In the genomic region with DNA sequence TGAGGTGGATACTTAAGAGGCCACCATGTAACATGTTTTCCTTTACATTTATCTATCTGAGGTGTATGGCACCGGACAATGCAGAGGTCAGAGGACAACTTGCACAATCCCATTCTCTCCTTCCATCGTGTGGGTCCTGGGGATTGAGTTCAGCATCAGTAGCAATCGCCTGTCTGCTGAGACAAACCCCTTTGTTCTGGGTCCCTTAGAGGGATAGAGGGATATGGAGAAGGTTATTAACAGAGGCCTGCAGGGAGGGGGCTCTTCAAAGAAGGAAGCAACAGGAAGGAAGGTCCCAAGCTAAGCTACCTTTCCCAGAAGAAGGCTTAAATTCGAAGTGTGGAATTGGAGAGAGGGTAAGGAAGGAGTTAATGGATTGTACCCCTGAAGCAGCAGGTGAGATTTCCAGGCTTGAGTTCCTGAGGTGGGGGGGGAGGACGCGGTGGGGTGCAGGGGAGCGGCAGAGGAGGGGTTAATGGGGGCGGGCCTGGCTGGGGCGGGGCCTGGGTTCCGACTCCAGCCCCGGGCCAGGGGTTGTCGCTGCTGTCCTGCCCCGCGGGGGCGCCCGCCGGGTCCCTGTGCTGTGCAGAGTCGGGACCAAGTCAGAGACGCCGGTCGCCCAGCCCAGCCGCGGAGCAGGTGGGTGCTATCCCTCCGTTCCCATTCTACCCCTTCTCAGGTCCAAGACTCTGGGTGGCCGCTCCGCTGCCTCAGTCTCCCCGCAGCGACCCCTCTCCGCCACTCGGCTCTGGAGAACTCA, we compare ENCODE assay signal across 7 mouse cellular contexts. TPM values are rescaled to one million over a fixed set of nuclear protein-coding genes. Genes with fewer than 3 reads are reported as not detected.
DNase-seq lines count a peak whose midpoint lies in the region; ATAC-seq and TF ChIP-seq lines count a peak whose summit lies in the region.

A gene (plus strand): TSS at position 543 of the 760 bp plus-strand sequence.

- no peak for TF ChIP-seq CTCF in ES-Bruce4 (IDR thresholded peaks at IDR 0.05; ENCODE audit: low read depth, low read length)
- peak; percentile 43 for TF ChIP-seq CTCF in intestine, postnatal 0 days (IDR thresholded peaks at IDR 0.05; ENCODE audit: low read depth)

- no peak within 1 kb of the TSS for H3K27ac ChIP-seq in ES-Bruce4 (ENCODE audit: insufficient read depth, low read length)
- no peak within 1 kb of the TSS for H3K27ac ChIP-seq in intestine, postnatal 0 days (ENCODE audit: low read depth, low read length)
- no peak within 1 kb of the TSS for H3K27ac ChIP-seq in stomach, embryonic 16.5 days (ENCODE audit: low read length)

- TF ChIP-seq POLR2A in ES-Bruce4 (IDR thresholded peaks at IDR 0.05; ENCODE audit: insufficient read depth, low read length), result no peak

- peak; percentile 79 for DNase-seq in ZHBTc4 (ENCODE audit: low read depth, low spot score)
- no peak for DNase-seq in gonadal fat pad, adult 2 months (ENCODE audit: low read depth)
- DNase-seq in lung, postnatal 10 days, result peak; percentile 65
- no peak for DNase-seq in urinary bladder, adult 18-20 months (ENCODE audit: low spot score in 2 of 2)

- peak within 1 kb of the TSS; percentile 82 for H3K4me3 ChIP-seq in ES-Bruce4 (ENCODE audit: low read depth, low read length)
- peak within 1 kb of the TSS; percentile 44 for H3K4me3 ChIP-seq in intestine, postnatal 0 days (ENCODE audit: low read depth, low read length)
- peak within 1 kb of the TSS; percentile 53 for H3K4me3 ChIP-seq in stomach, embryonic 16.5 days (replicated peaks; ENCODE audit: low read length)

- H3K27me3 ChIP-seq in ES-Bruce4 (ENCODE audit: control insufficient read depth, insufficient read depth, low read length, poor library complexity, severe bottlenecking), result no peaks in the 10 kb centered on the region
- 0 out of 2 replicates have a peak, but pooled peaks cover 7% of the 10 kb centered on the region for H3K27me3 ChIP-seq in intestine, postnatal 0 days (replicated peaks; ENCODE audit: control insufficient read depth, insufficient read depth, low read length)
- no peaks in the 10 kb centered on the region for H3K27me3 ChIP-seq in stomach, embryonic 16.5 days (ENCODE audit: control insufficient read depth, insufficient read depth, low read length)

- no peaks in the 10 kb centered on the region for H3K36me3 ChIP-seq in ES-Bruce4 (ENCODE audit: control insufficient read depth, insufficient read depth, low read length, poor library complexity, severe bottlenecking)
- no peaks in the 10 kb centered on the region for H3K36me3 ChIP-seq in intestine, postnatal 0 days (ENCODE audit: control insufficient read depth, insufficient read depth)
- H3K36me3 ChIP-seq in stomach, embryonic 16.5 days (ENCODE audit: control insufficient read depth, insufficient read depth, low read length), result no peaks in the 10 kb centered on the region

- H3K9ac ChIP-seq in ES-Bruce4 (ENCODE audit: low read depth, poor library complexity, severe bottlenecking), result peak within 1 kb of the TSS; percentile 65
- H3K9ac ChIP-seq in intestine, postnatal 0 days (ENCODE audit: low read depth, low read length), result no peak within 1 kb of the TSS
- peak within 1 kb of the TSS; percentile 66 for H3K9ac ChIP-seq in stomach, embryonic 16.5 days (ENCODE audit: low read length)

- H3K4me1 ChIP-seq in ES-Bruce4 (ENCODE audit: control insufficient read depth, insufficient read depth, low read length), result peaks cover 2% of the 10 kb centered on the region
- no peaks in the 10 kb centered on the region for H3K4me1 ChIP-seq in intestine, postnatal 0 days (replicated peaks; ENCODE audit: control insufficient read depth, insufficient read depth, low read length)
- H3K4me1 ChIP-seq in stomach, embryonic 16.5 days (ENCODE audit: control insufficient read depth, insufficient read depth, low read length), result peaks cover 7% of the 10 kb centered on the region; the same call in 1 of the 2 replicates

- WGBS in intestine, postnatal 0 days, result 2% methylated on average over 27 of the region's 30 CpGs
- 2% methylated on average over 29 of the region's 30 CpGs for WGBS in stomach, embryonic 16.5 days

- 0 out of 2 replicates have a peak, but pooled peaks have one; percentile 13 for TF ChIP-seq EP300 in ES-Bruce4 (IDR thresholded peaks at IDR 0.05; ENCODE audit: insufficient read depth, low read depth, low read length)

- H3K4me2 ChIP-seq in intestine, postnatal 0 days (replicated peaks; ENCODE audit: low read depth), result peak within 1 kb of the TSS; percentile 81
- peak within 1 kb of the TSS; percentile 76 for H3K4me2 ChIP-seq in stomach, embryonic 16.5 days (ENCODE audit: low read depth, low read length)

- ATAC-seq in intestine, postnatal 0 days, result no peak
- ATAC-seq in stomach, embryonic 16.5 days (ENCODE audit: insufficient read depth, low FRiP score), result peak; percentile 75; the same call in 1 of the 2 replicates

- no peaks in the 10 kb centered on the region for H3K9me3 ChIP-seq in ES-Bruce4 (replicated peaks; ENCODE audit: control insufficient read depth, insufficient read depth, low read length, poor library complexity, severe bottlenecking)
- no peaks in the 10 kb centered on the region for H3K9me3 ChIP-seq in intestine, postnatal 0 days (ENCODE audit: control insufficient read depth)
- H3K9me3 ChIP-seq in stomach, embryonic 16.5 days (replicated peaks; ENCODE audit: control insufficient read depth, low read length), result no peaks in the 10 kb centered on the region; the same call in 1 of the 2 replicates

RNA-seq across cellular contexts. Expression of the gene that starts here (rescaled TPM):
- polyA plus RNA-seq in ES-Bruce4 (2011; ENCODE audit: insufficient read depth, insufficient read length, low read depth, missing spikeins), result 3.3 and 5.1 TPM in 2 replicates
- polyA plus RNA-seq in gonadal fat pad, adult 2 months (2012; rRNA removed), result 13.3 and 15.3 TPM in 2 replicates
- polyA plus RNA-seq in intestine, postnatal 0 days (2015; fragmentation: Nextera tagmentation; extraction: Ambion mirVana), result 1.3 and 1.6 TPM in 2 replicates
- polyA plus RNA-seq in stomach, embryonic 16.5 days (2015; fragmentation: Nextera tagmentation; extraction: Ambion mirVana), result 1.4 and 1.7 TPM in 2 replicates

Comparison
In these comparisons a context has a peak if more than half of its experiments do, and no peak if none do; other contexts are left out.
1. DNase-seq: peak in ZHBTc4 (single experiment) and lung, postnatal 10 days (single experiment); none in gonadal fat pad, adult 2 months (single experiment) and urinary bladder, adult 18-20 months (0 of 2).
2. Peak in every context shown above with its lines, with median percentiles within 50 percentile points of each other: H3K4me3 ChIP-seq.